In the genomic region with DNA sequence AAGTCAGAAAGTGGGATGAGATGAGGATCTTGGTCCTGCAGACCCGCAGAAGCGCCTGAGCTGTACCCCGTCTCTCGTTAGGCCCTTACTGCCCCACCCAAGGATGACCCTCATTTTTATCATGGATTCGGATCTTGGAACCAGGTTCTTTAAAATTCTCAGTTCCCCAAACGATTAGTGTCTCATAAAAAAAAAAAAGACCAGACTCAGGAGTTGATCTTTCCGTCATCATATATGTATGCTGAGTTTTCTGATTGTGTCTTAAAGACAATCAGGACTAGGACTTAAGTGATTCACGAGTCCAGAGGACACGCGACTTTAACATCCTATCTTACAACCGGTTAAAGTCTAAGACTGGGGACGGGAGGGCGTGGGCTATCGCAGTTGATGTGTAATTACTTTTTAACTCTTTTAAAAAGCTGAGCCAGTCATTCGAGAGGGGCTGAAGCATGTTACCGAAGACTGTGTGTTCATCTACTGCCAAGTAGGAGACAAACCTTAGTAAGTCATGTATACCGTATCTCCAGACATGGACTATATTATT, we compare ENCODE assay signal across 8 mouse cellular contexts. TPM values are rescaled to one million over a fixed set of nuclear protein-coding genes. Genes with fewer than 3 reads are reported as not detected.
A peak's percentile ranks its signal among the peaks of the same experiment; 100 is the strongest.
DNase-seq lines count a peak whose midpoint lies in the region; ATAC-seq lines count a peak whose summit lies in the region.

No protein-coding gene starts in this region.

- peaks cover 15% of the 10 kb centered on the region for H3K4me1 ChIP-seq in lung, embryonic 16.5 days (replicated peaks; ENCODE audit: control insufficient read depth, insufficient read depth, low read length)
- H3K4me1 ChIP-seq in forebrain, embryonic 14.5 days (ENCODE audit: control insufficient read depth, insufficient read depth, low read length), result peaks cover 15% of the 10 kb centered on the region
- peaks cover 6% of the 10 kb centered on the region for H3K4me1 ChIP-seq in limb, embryonic 11.5 days (ENCODE audit: control insufficient read depth, insufficient read depth, low read length)
- H3K4me1 ChIP-seq in stomach, embryonic 15.5 days, result peaks cover 14% of the 10 kb centered on the region

- no peaks in the 10 kb centered on the region for H3K27me3 ChIP-seq in lung, embryonic 16.5 days (ENCODE audit: control insufficient read depth, insufficient read depth, low read depth, low read length)
- H3K27me3 ChIP-seq in forebrain, embryonic 14.5 days (replicated peaks; ENCODE audit: control insufficient read depth, insufficient read depth, low read length), result no peaks in the 10 kb centered on the region
- H3K27me3 ChIP-seq in limb, embryonic 11.5 days (ENCODE audit: control insufficient read depth, insufficient read depth, low read length), result no peaks in the 10 kb centered on the region
- H3K27me3 ChIP-seq in stomach, embryonic 15.5 days (replicated peaks), result no peaks in the 10 kb centered on the region

- peak overlapping the region; percentile 63 for H3K4me2 ChIP-seq in lung, embryonic 16.5 days (ENCODE audit: low read depth, low read length)
- peak overlapping the region; percentile 89 for H3K4me2 ChIP-seq in forebrain, embryonic 14.5 days (ENCODE audit: low read length)
- peak overlapping the region; percentile 76 for H3K4me2 ChIP-seq in limb, embryonic 11.5 days (ENCODE audit: low read depth, severe bottlenecking)
- H3K4me2 ChIP-seq in stomach, embryonic 15.5 days, result peak overlapping the region; percentile 94

- 7% methylated on average over 17 of the region's 17 CpGs for WGBS in lung, embryonic 16.5 days
- 21% methylated on average over 17 of the region's 17 CpGs for WGBS in forebrain, embryonic 14.5 days
- 20% methylated on average over 17 of the region's 17 CpGs for WGBS in limb, embryonic 11.5 days
- WGBS in stomach, embryonic 15.5 days, result 8% methylated on average over 17 of the region's 17 CpGs

- peak overlapping the region; percentile 94 for H3K4me3 ChIP-seq in lung, embryonic 16.5 days (ENCODE audit: low read length)
- H3K4me3 ChIP-seq in forebrain, embryonic 14.5 days (ENCODE audit: low read depth, low read length), result peak overlapping the region; percentile 85
- H3K4me3 ChIP-seq in limb, embryonic 11.5 days (ENCODE audit: low read depth, low read length), result peak overlapping the region; percentile 79
- H3K4me3 ChIP-seq in stomach, embryonic 15.5 days (replicated peaks), result peak overlapping the region; percentile 68

- no peak for ATAC-seq in lung, embryonic 16.5 days (ENCODE audit: low read depth)
- no peak for ATAC-seq in forebrain, embryonic 14.5 days
- ATAC-seq in limb, embryonic 11.5 days (ENCODE audit: insufficient number of reproducible peaks, low FRiP score, low TSS enrichment, low read depth), result no peak
- ATAC-seq in stomach, embryonic 15.5 days (ENCODE audit: insufficient read depth, low FRiP score, low read depth), result no peak

- H3K9ac ChIP-seq in lung, embryonic 16.5 days (ENCODE audit: low read length), result peak overlapping the region; percentile 88
- H3K9ac ChIP-seq in forebrain, embryonic 14.5 days (ENCODE audit: low read length), result peak overlapping the region; percentile 89
- peak overlapping the region; percentile 62 for H3K9ac ChIP-seq in limb, embryonic 11.5 days (ENCODE audit: low read length)
- peak overlapping the region; percentile 60 for H3K9ac ChIP-seq in stomach, embryonic 15.5 days

- no peak for DNase-seq in lung, postnatal 14 days
- DNase-seq in forebrain, embryonic 14.5 days (ENCODE audit: low spot score), result no peak
- no peak for DNase-seq in limb, embryonic 11.5 days (ENCODE audit: low spot score)
- DNase-seq in thymus, postnatal 14 days, result no peak
- no peak for DNase-seq in left cerebral cortex, adult 11 months (ENCODE audit: low spot score)
- no peak for DNase-seq in spleen, postnatal 4 days (ENCODE audit: low spot score in 2 of 2)

- peak overlapping the region; percentile 78; the same call in 1 of the 2 replicates for H3K27ac ChIP-seq in lung, embryonic 16.5 days (ENCODE audit: low read length)
- no peak overlapping the region for H3K27ac ChIP-seq in forebrain, embryonic 14.5 days (ENCODE audit: low read depth, low read length)
- H3K27ac ChIP-seq in limb, embryonic 11.5 days (replicated peaks; ENCODE audit: low read depth, low read length), result no peak overlapping the region
- H3K27ac ChIP-seq in stomach, embryonic 15.5 days, result peak overlapping the region; percentile 70; the same call in 1 of the 2 replicates

- no peaks in the 10 kb centered on the region for H3K9me3 ChIP-seq in lung, embryonic 16.5 days (ENCODE audit: control insufficient read depth, low read length)
- H3K9me3 ChIP-seq in forebrain, embryonic 14.5 days (replicated peaks; ENCODE audit: control insufficient read depth, low read length), result no peaks in the 10 kb centered on the region
- no peaks in the 10 kb centered on the region for H3K9me3 ChIP-seq in limb, embryonic 11.5 days (ENCODE audit: control insufficient read depth, low read length)
- no peaks in the 10 kb centered on the region for H3K9me3 ChIP-seq in stomach, embryonic 15.5 days

- peaks cover 12% of the 10 kb centered on the region for H3K36me3 ChIP-seq in lung, embryonic 16.5 days (ENCODE audit: control insufficient read depth, insufficient read depth, low read length)
- H3K36me3 ChIP-seq in forebrain, embryonic 14.5 days (ENCODE audit: control insufficient read depth, insufficient read depth, low read length), result peaks cover 26% of the 10 kb centered on the region
- peaks cover 5% of the 10 kb centered on the region; the same call in 1 of the 2 replicates for H3K36me3 ChIP-seq in limb, embryonic 11.5 days (ENCODE audit: control insufficient read depth, insufficient read depth, low read length)
- H3K36me3 ChIP-seq in stomach, embryonic 15.5 days, result peaks cover 14% of the 10 kb centered on the region

RNA-seq across cellular contexts. Expression of a gene that starts 0.6 kb away (rescaled TPM):
- 178 TPM in 2 replicates for polyA plus RNA-seq in lung, embryonic 16.5 days (2015; fragmentation: Nextera tagmentation; extraction: Ambion mirVana)
- polyA plus RNA-seq in forebrain, embryonic 14.5 days (2014; fragmentation: Nextera tagmentation; extraction: Ambion mirVana), result 118 and 131 TPM in 2 replicates
- polyA plus RNA-seq in limb, embryonic 11.5 days (2014; fragmentation: Nextera tagmentation; extraction: Ambion mirVana), result 184 and 188 TPM in 2 replicates
- 229 and 231 TPM in 2 replicates for polyA plus RNA-seq in stomach, embryonic 15.5 days (2015; fragmentation: Nextera tagmentation; extraction: Ambion mirVana)

RNA-seq across cellular contexts. Expression of a gene that starts 0.6 kb away (rescaled TPM):
- polyA plus RNA-seq in lung, embryonic 16.5 days (2015; fragmentation: Nextera tagmentation; extraction: Ambion mirVana), result 16.1 and 17.0 TPM in 2 replicates
- 12.8 and 19.9 TPM in 2 replicates for polyA plus RNA-seq in forebrain, embryonic 14.5 days (2014; fragmentation: Nextera tagmentation; extraction: Ambion mirVana)
- 9.9 and 11.0 TPM in 2 replicates for polyA plus RNA-seq in limb, embryonic 11.5 days (2014; fragmentation: Nextera tagmentation; extraction: Ambion mirVana)
- polyA plus RNA-seq in stomach, embryonic 15.5 days (2015; fragmentation: Nextera tagmentation; extraction: Ambion mirVana), result 14.6 and 15.5 TPM in 2 replicates

RNA-seq across cellular contexts. Expression of a gene that starts 1.3 kb away (rescaled TPM):
- polyA plus RNA-seq in lung, embryonic 16.5 days (2015; fragmentation: Nextera tagmentation; extraction: Ambion mirVana), result 0.11 and 0.16 TPM in 2 replicates
- 0.07 and 0.15 TPM in 2 replicates for polyA plus RNA-seq in forebrain, embryonic 14.5 days (2014; fragmentation: Nextera tagmentation; extraction: Ambion mirVana)
- 0.09 and 0.23 TPM in 2 replicates for polyA plus RNA-seq in limb, embryonic 11.5 days (2014; fragmentation: Nextera tagmentation; extraction: Ambion mirVana)
- polyA plus RNA-seq in stomach, embryonic 15.5 days (2015; fragmentation: Nextera tagmentation; extraction: Ambion mirVana), result 0.19 and 0.48 TPM in 2 replicates

RNA-seq across cellular contexts. Expression of a gene that starts 7.5 kb away (rescaled TPM):
- polyA plus RNA-seq in lung, embryonic 16.5 days (2015; fragmentation: Nextera tagmentation; extraction: Ambion mirVana), result 48.1 and 51.4 TPM in 2 replicates
- 64.7 and 69.6 TPM in 2 replicates for polyA plus RNA-seq in forebrain, embryonic 14.5 days (2014; fragmentation: Nextera tagmentation; extraction: Ambion mirVana)
- 46.3 and 52.7 TPM in 2 replicates for polyA plus RNA-seq in limb, embryonic 11.5 days (2014; fragmentation: Nextera tagmentation; extraction: Ambion mirVana)
- 34.4 and 37.4 TPM in 2 replicates for polyA plus RNA-seq in stomach, embryonic 15.5 days (2015; fragmentation: Nextera tagmentation; extraction: Ambion mirVana)

RNA-seq across cellular contexts. Expression of a gene that starts 59.1 kb away (rescaled TPM):
- 0.35 TPM in 1 of 2 replicates, not detected in the other for polyA plus RNA-seq in lung, embryonic 16.5 days (2015; fragmentation: Nextera tagmentation; extraction: Ambion mirVana)
- 0.24 and 0.51 TPM in 2 replicates for polyA plus RNA-seq in forebrain, embryonic 14.5 days (2014; fragmentation: Nextera tagmentation; extraction: Ambion mirVana)
- polyA plus RNA-seq in limb, embryonic 11.5 days (2014; fragmentation: Nextera tagmentation; extraction: Ambion mirVana), result 0.11 TPM in 1 of 2 replicates, not detected in the other
- polyA plus RNA-seq in stomach, embryonic 15.5 days (2015; fragmentation: Nextera tagmentation; extraction: Ambion mirVana), result 0.14 and 0.34 TPM in 2 replicates

Comparison
In these comparisons a context has a peak if more than half of its experiments do, and no peak if none do; other contexts are left out.
1. H3K27ac ChIP-seq: peak in lung, embryonic 16.5 days (single experiment) and stomach, embryonic 15.5 days (single experiment); none in forebrain, embryonic 14.5 days (single experiment) and limb, embryonic 11.5 days (single experiment).
2. Peak in every context shown above with its lines, with median percentiles within 50 percentile points of each other: H3K4me2 ChIP-seq, H3K4me3 ChIP-seq and H3K9ac ChIP-seq.